Mouse (Mus musculus): ENCODE data around the gene Chgb. TPM values are rescaled to one million over a fixed set of nuclear protein-coding genes. Genes with fewer than 3 reads are reported as not detected.

The Chgb gene
- 0.14 and 0.18 TPM in 2 replicates for polyA plus RNA-seq (2015; fragmentation: Nextera tagmentation; extraction: Ambion mirVana)

DNA sequence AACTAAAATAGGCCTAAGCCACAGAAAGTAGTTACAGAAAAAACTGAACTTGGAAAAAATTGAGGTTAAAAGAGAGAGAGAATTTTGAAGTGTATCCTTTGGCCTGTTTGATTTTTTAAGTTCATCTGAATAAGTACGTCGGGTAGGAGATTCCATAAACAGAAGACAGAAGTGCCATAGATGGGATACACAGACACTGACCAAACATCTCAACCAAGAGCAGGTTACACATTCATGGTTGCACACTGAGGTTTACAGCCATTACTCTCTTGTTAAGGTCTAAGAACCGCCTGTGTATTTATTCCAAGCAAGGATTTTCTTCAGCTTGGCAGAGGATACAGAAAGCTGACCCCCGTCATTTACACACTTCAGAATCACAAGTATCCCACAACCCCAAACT, at the start of gene Chgb:
Chgb (plus strand) TSS at position 301 of the 400 bp plus-strand sequence.
- peak within 1 kb of the TSS; percentile 58 for H3K4me2 ChIP-seq
- ATAC-seq (ENCODE audit: insufficient read depth): no peak
- peak within 1 kb of the TSS; percentile 29 for H3K4me3 ChIP-seq (replicated peaks)
- H3K27ac ChIP-seq (replicated peaks): no peak within 1 kb of the TSS
- H3K4me1 ChIP-seq (replicated peaks): peaks cover 6% of the 10 kb centered on the region
- no peaks in the 10 kb centered on the region for H3K36me3 ChIP-seq (replicated peaks)
- no peaks in the 10 kb centered on the region for H3K9me3 ChIP-seq (replicated peaks)
- peaks cover 23% of the 10 kb centered on the region for H3K27me3 ChIP-seq
- H3K9ac ChIP-seq: no peak within 1 kb of the TSS
- 14% methylated on average over 4 of the region's 4 CpGs for WGBS (ENCODE audit: insufficient replicate concordance)

DNA sequence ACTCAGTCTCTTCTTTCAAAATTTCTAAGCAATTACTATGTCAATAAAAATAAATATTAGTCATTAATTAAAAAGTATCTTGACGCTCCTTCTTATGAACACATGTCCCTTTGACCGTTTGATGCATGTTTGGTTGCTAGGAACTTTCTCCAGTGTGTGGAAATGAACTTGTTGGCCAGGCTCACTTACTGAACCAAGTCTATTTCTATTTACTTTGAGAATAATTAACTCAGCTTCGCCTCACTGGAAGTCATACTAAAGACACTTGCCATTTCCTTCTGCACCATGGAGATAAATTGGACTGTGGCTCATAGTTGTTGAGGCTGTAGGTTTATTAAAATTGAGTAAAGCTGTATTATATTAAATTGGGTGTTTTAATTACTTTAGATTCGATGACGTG, 48.1 kb upstream of the Chgb start:
- no peaks in the 10 kb centered on the region for H3K4me1 ChIP-seq (replicated peaks)
- H3K9me3 ChIP-seq (replicated peaks): no peaks in the 10 kb centered on the region
- H3K27ac ChIP-seq (replicated peaks): no peak overlapping the region
- H3K9ac ChIP-seq: no peak overlapping the region
- H3K4me2 ChIP-seq: no peak overlapping the region
- no peak for ATAC-seq (ENCODE audit: insufficient read depth)
- H3K4me3 ChIP-seq (replicated peaks): no peak overlapping the region
- no peaks in the 10 kb centered on the region for H3K36me3 ChIP-seq (replicated peaks)
- H3K27me3 ChIP-seq: no peaks in the 10 kb centered on the region
- WGBS (ENCODE audit: insufficient replicate concordance): 71% methylated on average over 5 of the region's 5 CpGs

DNA sequence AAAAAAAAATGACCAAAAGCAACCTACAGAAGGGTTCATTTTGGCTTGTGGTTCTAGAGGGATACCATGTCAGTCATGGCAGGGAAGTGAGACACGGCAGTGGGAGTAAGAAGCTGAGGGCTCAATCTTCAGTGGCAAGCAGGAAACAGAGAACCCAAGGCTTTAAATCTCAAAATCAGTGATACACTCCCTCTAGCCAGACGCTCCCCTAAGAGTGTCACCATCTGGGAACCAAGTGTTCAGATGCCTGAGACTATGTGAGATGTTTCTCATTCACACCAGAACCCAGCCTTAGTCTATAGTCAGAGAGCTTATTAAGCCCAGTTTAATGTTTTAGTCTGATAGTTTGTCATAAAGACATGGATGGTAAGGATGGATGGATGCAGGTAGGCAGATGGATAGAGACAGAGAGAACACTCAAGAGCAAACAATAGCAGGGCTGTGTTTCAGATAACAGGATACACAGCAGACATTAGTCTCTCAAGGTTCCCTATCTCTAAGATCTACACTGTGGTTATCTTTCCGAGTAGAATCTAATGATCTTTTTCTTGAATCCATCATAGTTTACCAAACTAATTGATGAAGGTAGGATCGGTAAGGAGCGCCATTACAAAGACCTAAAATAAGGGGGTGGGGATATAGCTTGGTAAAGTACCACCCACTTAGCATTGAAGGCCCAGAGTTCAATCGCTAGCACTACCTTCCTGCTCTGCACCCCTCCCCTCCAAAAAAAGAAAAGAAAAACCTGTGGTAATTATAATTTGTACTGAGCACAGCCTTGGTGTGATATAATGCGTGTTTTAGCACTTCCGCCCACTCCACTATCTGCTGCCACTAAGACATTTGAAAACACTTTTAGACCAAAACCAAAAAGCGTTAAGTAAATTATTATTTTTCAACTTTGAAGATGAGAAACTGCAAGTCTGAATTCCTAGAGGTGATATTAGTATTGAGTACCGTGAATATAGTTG, 47.2 kb upstream of the Chgb start:
- no peak overlapping the region for H3K4me2 ChIP-seq
- WGBS (ENCODE audit: insufficient replicate concordance): 73% methylated on average over 10 of the region's 10 CpGs
- no peaks in the 10 kb centered on the region for H3K4me1 ChIP-seq (replicated peaks)
- no peak overlapping the region for H3K27ac ChIP-seq (replicated peaks)
- no peaks in the 10 kb centered on the region for H3K36me3 ChIP-seq (replicated peaks)
- no peak overlapping the region for H3K9ac ChIP-seq
- H3K4me3 ChIP-seq (replicated peaks): no peak overlapping the region
- ATAC-seq (ENCODE audit: insufficient read depth): no peak
- H3K9me3 ChIP-seq (replicated peaks): no peaks in the 10 kb centered on the region
- no peaks in the 10 kb centered on the region for H3K27me3 ChIP-seq

DNA sequence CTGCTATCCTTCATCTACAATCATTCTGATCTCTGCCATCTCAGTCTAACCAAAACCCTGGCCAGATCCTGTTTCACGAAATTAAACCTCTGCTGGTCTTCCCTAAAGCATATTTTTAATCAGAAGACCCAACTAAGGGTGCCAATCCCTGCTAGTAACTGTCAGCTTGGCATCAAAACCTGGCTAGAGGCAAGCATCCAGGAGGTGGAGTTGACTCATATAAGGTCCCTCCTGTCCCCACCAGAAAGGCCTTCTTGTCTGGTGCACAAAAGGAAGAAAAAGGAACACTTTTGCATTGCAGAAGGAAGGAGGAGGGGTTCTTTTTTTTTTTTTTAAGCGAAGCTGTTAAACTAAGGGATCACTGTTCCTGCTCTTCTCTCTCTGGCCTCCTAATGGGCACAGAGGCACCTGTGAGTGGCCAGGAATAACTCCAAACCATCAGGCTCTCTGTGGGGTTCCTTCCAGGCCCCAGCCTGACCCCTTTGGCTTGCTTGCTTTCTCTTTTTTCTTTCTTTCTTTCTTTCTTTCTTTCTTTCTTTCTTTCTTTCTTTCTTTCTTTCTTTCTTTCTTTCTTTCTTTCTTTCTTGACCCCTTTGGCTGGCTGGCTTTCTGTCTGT, 42.2 kb upstream of the Chgb start:
- Histone ChIP-seq H3K4me1 (replicated peaks) (no peaks in the 10 kb centered on the region), H3K9ac (no peak overlapping the region), H3K4me3 (replicated peaks) (no peak overlapping the region), H3K4me2 (no peak overlapping the region), H3K36me3 (replicated peaks) (no peaks in the 10 kb centered on the region), H3K27me3 (no peaks in the 10 kb centered on the region), H3K9me3 (replicated peaks) (no peaks in the 10 kb centered on the region), H3K27ac (replicated peaks) (no peak overlapping the region)
- 36% methylated on average over 2 of the region's 2 CpGs for WGBS (ENCODE audit: insufficient replicate concordance)
- no peak for ATAC-seq (ENCODE audit: insufficient read depth)

DNA sequence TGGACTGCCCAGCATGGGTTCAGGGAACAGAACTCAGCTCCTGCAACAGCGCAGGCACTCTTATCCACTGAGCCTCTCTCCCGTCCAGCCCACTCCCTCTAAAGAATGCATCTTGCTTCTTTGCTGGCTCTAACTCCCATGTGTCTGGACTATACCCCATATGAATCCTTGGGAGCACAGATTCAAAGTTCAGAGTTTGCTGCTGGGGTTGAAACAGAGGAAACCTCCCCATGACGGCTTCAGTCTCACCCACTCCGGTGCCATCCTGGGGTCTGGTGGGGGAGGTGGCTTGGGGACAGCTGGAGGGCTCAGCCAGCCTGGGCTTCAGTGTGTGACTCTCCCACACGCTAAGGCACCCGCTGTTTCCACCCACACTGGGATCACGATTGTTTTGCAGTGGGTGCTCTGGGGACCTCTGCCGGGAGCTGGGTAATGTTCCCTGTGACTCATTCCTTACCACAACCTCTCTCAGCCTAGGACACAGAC, 39.2 kb upstream of the Chgb start:
- ATAC-seq (ENCODE audit: insufficient read depth): no peak
- Histone ChIP-seq H3K36me3 (replicated peaks) (no peaks in the 10 kb centered on the region), H3K27me3 (no peaks in the 10 kb centered on the region), H3K9ac (no peak overlapping the region), H3K9me3 (replicated peaks) (no peaks in the 10 kb centered on the region), H3K27ac (replicated peaks) (no peak overlapping the region), H3K4me1 (replicated peaks) (no peaks in the 10 kb centered on the region), H3K4me3 (replicated peaks) (no peak overlapping the region), H3K4me2 (no peak overlapping the region)
- WGBS (ENCODE audit: insufficient replicate concordance): 67% methylated on average over 8 of the region's 8 CpGs

DNA sequence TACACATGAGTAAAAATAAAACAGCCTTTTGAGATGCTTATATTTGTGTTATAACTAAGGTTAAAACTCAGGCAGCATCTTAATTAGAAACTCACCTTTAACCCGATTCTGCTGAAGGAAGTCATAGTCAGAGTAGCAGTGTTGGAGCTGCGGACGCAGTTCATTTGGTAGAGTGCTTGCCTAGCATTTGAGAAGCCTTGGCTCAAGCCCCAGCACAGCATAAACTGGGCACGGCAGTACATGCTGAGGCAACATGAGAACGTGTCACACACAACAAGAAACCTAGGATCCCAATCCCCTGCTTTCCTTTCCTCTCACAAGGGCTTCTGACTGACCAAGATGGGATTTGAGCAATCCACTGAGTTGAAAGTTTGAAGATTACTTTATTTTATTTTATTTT, 36.2 kb upstream of the Chgb start:
- ATAC-seq (ENCODE audit: insufficient read depth): no peak

DNA sequence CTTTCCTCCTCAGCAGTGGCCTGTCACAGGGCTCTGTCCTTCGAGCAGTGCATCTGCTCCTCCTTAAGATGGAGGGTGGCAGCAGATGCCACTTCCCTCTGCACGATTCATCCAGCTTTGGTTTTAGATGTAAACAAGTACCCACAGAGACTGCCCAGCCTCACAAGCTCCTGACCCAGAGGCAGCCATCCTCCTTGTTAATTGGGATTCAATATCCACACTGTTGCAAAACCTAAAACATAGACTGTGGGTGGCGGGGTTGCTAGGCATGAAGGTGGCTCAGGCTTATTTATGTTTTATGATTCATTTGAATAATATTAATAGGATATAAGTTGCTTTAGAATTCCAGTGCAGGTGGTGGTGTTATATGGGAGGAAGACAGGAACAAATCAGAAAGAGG, 35.0 kb upstream of the Chgb start:
- no peak overlapping the region for H3K9ac ChIP-seq
- H3K4me1 ChIP-seq (replicated peaks): no peaks in the 10 kb centered on the region
- H3K36me3 ChIP-seq (replicated peaks): no peaks in the 10 kb centered on the region
- H3K4me3 ChIP-seq (replicated peaks): no peak overlapping the region
- H3K4me2 ChIP-seq: no peak overlapping the region
- H3K27me3 ChIP-seq: no peaks in the 10 kb centered on the region
- no peak for ATAC-seq (ENCODE audit: insufficient read depth)
- no peak overlapping the region for H3K27ac ChIP-seq (replicated peaks)
- no peaks in the 10 kb centered on the region for H3K9me3 ChIP-seq (replicated peaks)
- 67% methylated on average over 3 of the region's 3 CpGs for WGBS (ENCODE audit: insufficient replicate concordance)

More for the DNA sequence above, 36.2 kb upstream of the Chgb start:
- H3K4me2 ChIP-seq: no peak overlapping the region
- WGBS (ENCODE audit: insufficient replicate concordance): 64% methylated on average over 5 of the region's 5 CpGs
- no peaks in the 10 kb centered on the region for H3K27me3 ChIP-seq
- no peak overlapping the region for H3K9ac ChIP-seq
- H3K9me3 ChIP-seq (replicated peaks): no peaks in the 10 kb centered on the region
- no peak overlapping the region for H3K4me3 ChIP-seq (replicated peaks)
- no peaks in the 10 kb centered on the region for H3K36me3 ChIP-seq (replicated peaks)
- H3K4me1 ChIP-seq (replicated peaks): no peaks in the 10 kb centered on the region
- no peak overlapping the region for H3K27ac ChIP-seq (replicated peaks)

DNA sequence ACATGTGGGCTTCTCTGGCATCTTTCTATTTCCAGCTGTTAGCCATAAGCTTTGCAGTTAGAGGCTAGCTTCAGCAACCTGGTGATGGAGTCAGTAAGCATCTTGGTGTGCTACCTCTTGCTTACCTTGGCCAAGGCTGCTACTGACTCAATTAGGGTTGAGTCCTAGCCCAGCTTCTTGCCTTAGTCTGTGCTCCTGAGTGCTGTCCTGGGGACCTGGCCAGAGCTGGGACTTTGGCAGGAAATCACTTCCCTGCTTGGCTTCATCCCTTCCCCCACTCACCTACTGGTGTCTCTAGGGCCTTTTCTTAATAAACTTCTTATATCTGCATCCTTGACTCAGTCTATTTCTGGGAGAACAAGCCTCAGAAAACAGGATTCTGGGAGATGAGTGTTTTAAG, 30.4 kb upstream of the Chgb start:
- ATAC-seq (ENCODE audit: insufficient read depth): no peak
- no peaks in the 10 kb centered on the region for H3K4me1 ChIP-seq (replicated peaks)
- no peak overlapping the region for H3K4me3 ChIP-seq (replicated peaks)
- no peak overlapping the region for H3K9ac ChIP-seq
- no peaks in the 10 kb centered on the region for H3K27me3 ChIP-seq
- no peak overlapping the region for H3K27ac ChIP-seq (replicated peaks)
- no peaks in the 10 kb centered on the region for H3K9me3 ChIP-seq (replicated peaks)
- no peak overlapping the region for H3K4me2 ChIP-seq
- no peaks in the 10 kb centered on the region for H3K36me3 ChIP-seq (replicated peaks)

DNA sequence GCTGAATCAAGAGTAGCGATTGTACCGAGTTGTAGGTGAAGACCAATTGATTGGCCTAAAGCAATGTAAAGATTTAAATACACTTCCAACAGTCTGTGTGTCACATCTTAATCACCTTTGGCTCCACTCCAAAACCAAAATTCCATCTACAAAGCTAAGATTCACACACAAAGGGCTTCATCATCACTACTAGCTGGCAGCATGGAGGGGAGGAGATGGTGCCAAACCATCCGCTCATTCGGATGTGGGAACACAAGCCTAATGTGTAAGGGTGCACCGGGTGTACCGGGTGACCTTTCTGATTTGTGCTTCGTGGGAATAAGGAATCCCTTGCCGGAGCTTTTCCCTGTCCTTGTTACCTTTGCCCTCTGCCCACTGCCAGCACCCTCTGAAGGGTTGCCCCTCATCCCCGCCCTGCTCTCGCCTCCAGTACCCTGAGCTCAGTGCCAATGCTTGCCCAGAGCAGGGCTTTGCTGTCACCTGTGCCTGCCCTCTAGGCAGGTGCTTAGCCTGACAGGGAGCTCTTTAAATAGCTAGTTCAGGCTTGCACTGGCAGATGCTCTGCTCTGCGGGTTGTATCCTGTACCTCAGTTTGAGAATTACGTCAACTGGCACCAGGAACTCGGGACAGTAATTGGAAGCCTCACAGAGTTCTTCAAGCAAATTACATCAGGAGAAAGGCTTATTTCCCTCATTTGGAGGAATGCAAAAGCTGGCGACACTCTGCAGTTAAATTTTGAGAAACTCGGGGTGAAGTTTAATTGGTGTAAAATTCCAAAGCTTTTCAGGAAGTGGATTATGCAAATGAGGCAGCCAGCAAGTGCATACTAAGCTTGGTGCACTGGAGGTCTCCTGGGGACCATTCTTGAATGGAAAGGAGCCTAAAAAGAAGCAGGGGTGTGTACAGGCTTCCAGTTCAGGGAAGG, 29.7 kb upstream of the Chgb start:
- no peak overlapping the region for H3K27ac ChIP-seq (replicated peaks)
- no peaks in the 10 kb centered on the region for H3K9me3 ChIP-seq (replicated peaks)
- H3K4me2 ChIP-seq: no peak overlapping the region
- no peak overlapping the region for H3K9ac ChIP-seq
- no peaks in the 10 kb centered on the region for H3K27me3 ChIP-seq
- no peaks in the 10 kb centered on the region for H3K4me1 ChIP-seq (replicated peaks)
- H3K4me3 ChIP-seq (replicated peaks): no peak overlapping the region
- ATAC-seq (ENCODE audit: insufficient read depth): no peak
- WGBS (ENCODE audit: insufficient replicate concordance): 64% methylated on average over 15 of the region's 15 CpGs
- H3K36me3 ChIP-seq (replicated peaks): no peaks in the 10 kb centered on the region

DNA sequence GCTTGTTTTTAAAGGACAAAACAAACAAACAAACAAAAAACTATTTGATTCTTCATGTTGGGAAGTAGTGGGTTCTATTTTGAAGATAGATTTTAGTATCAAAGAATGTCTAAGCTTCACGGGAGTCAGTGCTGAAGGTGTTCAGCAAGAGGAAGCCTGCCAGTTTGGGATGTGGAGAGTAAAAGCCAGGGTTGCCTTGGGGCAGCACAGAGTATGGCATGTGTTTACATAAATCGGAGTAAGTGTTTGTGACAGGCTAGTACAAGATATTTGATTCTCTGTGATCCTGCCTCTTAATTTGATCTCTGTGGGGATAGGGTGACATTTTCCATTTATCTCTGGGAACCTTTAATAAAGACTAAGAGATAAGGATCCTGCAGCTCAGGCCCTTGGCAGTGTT, 28.7 kb upstream of the Chgb start:
- Histone ChIP-seq H3K27me3 (no peaks in the 10 kb centered on the region), H3K4me2 (no peak overlapping the region), H3K36me3 (replicated peaks) (no peaks in the 10 kb centered on the region), H3K4me1 (replicated peaks) (no peaks in the 10 kb centered on the region), H3K4me3 (replicated peaks) (no peak overlapping the region), H3K9ac (no peak overlapping the region), H3K27ac (replicated peaks) (no peak overlapping the region), H3K9me3 (replicated peaks) (no peaks in the 10 kb centered on the region)
- no peak for ATAC-seq (ENCODE audit: insufficient read depth)
- 61% methylated on average over 2 of the region's 2 CpGs for WGBS (ENCODE audit: insufficient replicate concordance)

DNA sequence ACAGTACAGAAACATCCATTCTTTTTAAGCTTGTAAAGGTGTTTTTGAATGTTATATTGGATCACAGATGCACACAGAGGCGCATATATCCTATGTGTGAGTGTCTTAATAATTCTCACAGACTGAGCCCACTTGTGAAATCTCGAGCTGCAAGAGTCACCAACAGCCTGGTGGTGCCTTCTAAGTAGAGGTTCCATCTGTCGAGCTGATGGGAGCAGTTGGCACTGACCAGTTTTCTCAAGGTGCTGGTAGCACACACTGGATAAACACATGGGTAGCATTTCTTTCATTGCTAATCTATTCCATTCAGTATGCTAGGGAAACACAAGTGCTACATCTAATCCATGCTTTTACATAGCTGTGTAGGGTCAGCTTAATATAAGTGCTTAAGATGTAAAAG, 27.9 kb upstream of the Chgb start:
- no peaks in the 10 kb centered on the region for H3K36me3 ChIP-seq (replicated peaks)
- WGBS (ENCODE audit: insufficient replicate concordance): 44% methylated on average over 3 of the region's 3 CpGs
- no peaks in the 10 kb centered on the region for H3K27me3 ChIP-seq
- no peak overlapping the region for H3K4me3 ChIP-seq (replicated peaks)
- H3K9me3 ChIP-seq (replicated peaks): no peaks in the 10 kb centered on the region
- no peak overlapping the region for H3K4me2 ChIP-seq
- no peak for ATAC-seq (ENCODE audit: insufficient read depth)
- no peak overlapping the region for H3K27ac ChIP-seq (replicated peaks)
- H3K9ac ChIP-seq: no peak overlapping the region
- no peaks in the 10 kb centered on the region for H3K4me1 ChIP-seq (replicated peaks)
